Comparison of ENCODE assay signal across 8 mouse cellular contexts in genomic region chr10:93688306-93689171, GRCm38 (mm10). TPM values are rescaled to one million over a fixed set of nuclear protein-coding genes. Genes with fewer than 3 reads are reported as not detected.
DNase-seq lines count a peak whose midpoint lies in the region; ATAC-seq lines count a peak whose summit lies in the region.

No protein-coding gene starts in this region.

- no peak overlapping the region for H3K27ac ChIP-seq in heart, embryonic 11.5 days (ENCODE audit: low read depth, low read length)
- H3K27ac ChIP-seq in macrophage: peak overlapping the region; percentile 88

- H3K27me3 ChIP-seq in heart, embryonic 11.5 days (ENCODE audit: control insufficient read depth, insufficient read depth, low read length): no peaks in the 10 kb centered on the region

- peak; percentile 52 to 55 for DNase-seq in heart, adult 18-20 months
- peak; percentile 18 for DNase-seq in hindlimb bud, embryonic 11.5 days (ENCODE audit: extremely low spot score, low read depth, low spot score)
- DNase-seq in left cerebral cortex, adult 8-10 months (ENCODE audit: low spot score in 2 of 2): no peak
- no peak for DNase-seq in ovary, adult 18-20 months (ENCODE audit: low spot score)
- DNase-seq in urinary bladder, postnatal 36 days (ENCODE audit: low spot score in 2 of 2): no peak

- no peak overlapping the region for H3K4me3 ChIP-seq in heart, embryonic 11.5 days (ENCODE audit: low read depth, low read length)
- H3K4me3 ChIP-seq in macrophage (ENCODE audit: inconsistent target): peak overlapping the region; percentile 28

- no peak overlapping the region for H3K4me2 ChIP-seq in heart, embryonic 11.5 days

- no peaks in the 10 kb centered on the region for H3K9me3 ChIP-seq in heart, embryonic 11.5 days (replicated peaks; ENCODE audit: control insufficient read depth, low read length)

- no peaks in the 10 kb centered on the region for H3K36me3 ChIP-seq in heart, embryonic 11.5 days (ENCODE audit: control insufficient read depth, insufficient read depth, low read length)
- H3K36me3 ChIP-seq in macrophage (ENCODE audit: inconsistent target): no peaks in the 10 kb centered on the region

- 80% methylated on average over 26 of the region's 26 CpGs for WGBS in heart, embryonic 11.5 days (ENCODE audit: insufficient replicate concordance)
- WGBS in macrophage (ENCODE audit: missing documents): 15% methylated on average over 26 of the region's 26 CpGs

- H3K4me1 ChIP-seq in heart, embryonic 11.5 days (ENCODE audit: control insufficient read depth, insufficient read depth, low read length): no peaks in the 10 kb centered on the region

- ATAC-seq in heart, embryonic 11.5 days (replicated peaks; ENCODE audit: insufficient number of reproducible peaks, low FRiP score, low TSS enrichment): no peak
- ATAC-seq in CD4-positive, CD25-positive, alpha-beta regulatory T cell, adult 4 months: peak; percentile 67

- no peak overlapping the region for H3K9ac ChIP-seq in heart, embryonic 11.5 days (ENCODE audit: low read depth, low read length)

- H3K79me2 ChIP-seq in macrophage (ENCODE audit: inconsistent target): no peaks in the 10 kb centered on the region

RNA-seq across cellular contexts. Expression of gene Ntn4, which starts 48.1 kb away (rescaled TPM):
- total RNA-seq in heart, adult 18-20 months (2021): 10 to 100 TPM; 12.7 to 18.0 TPM
- 0.38 and 0.64 TPM in 2 replicates for polyA plus RNA-seq in heart, embryonic 11.5 days (2014; fragmentation: Nextera tagmentation; extraction: Ambion mirVana)
- polyA plus RNA-seq in CD4-positive, CD25-positive, alpha-beta regulatory T cell, adult 4 months (2017; shearing (Covaris generic)): under 1 TPM; 0.12 to 0.27 TPM
- total RNA-seq in macrophage (2018; cell fraction: chromatin; rRNA removed): under 1 TPM in 1 of 26 experiments, not detected in 25; 0.82 TPM
- under 1 TPM in 8 of 26 experiments, not detected in 18; 0.04 to 0.13 (median 0.05) TPM for total RNA-seq in macrophage (2018; cell fraction: cytosol; rRNA removed)
- total RNA-seq in macrophage (2018; cell fraction: nucleus; rRNA removed): under 1 TPM in 1 of 26 experiments, not detected in 25; 0.11 TPM
- polyA plus RNA-seq in macrophage (2018): 0.04 to 0.09 TPM in 2 of 3 replicates, not detected in the other
- 1 to 10 TPM; 8.1 to 9.6 (median 9.0) TPM for total RNA-seq in left cerebral cortex, adult 8-10 months (2022)

Comparison
In these comparisons a context has a peak if more than half of its experiments do, and no peak if none do; other contexts are left out.
1. DNase-seq: peak in heart, adult 18-20 months (2 of 2) and hindlimb bud, embryonic 11.5 days (single experiment); none in left cerebral cortex, adult 8-10 months (0 of 2), ovary, adult 18-20 months (single experiment) and urinary bladder, postnatal 36 days (0 of 2).